Mouse (Mus musculus) layer of hippocampus, adult 9-10 months (tissue): ENCODE measurements around the gene Txnrd2.

Experiments
- DNase-seq: peaks from one replicate; pipeline ENCODE4 v3.0.0; 2022; ENCODE audit warnings: low spot score

The Txnrd2 gene

GRCm38 (mm10) chr16:18417491-18417890, 8.7 kb upstream of the Txnrd2 start:
- no peak for DNase-seq

GRCm38 (mm10) chr16:18418756-18419602, 7.2 kb upstream of the Txnrd2 start:
- DNase-seq: no peak

DNA sequence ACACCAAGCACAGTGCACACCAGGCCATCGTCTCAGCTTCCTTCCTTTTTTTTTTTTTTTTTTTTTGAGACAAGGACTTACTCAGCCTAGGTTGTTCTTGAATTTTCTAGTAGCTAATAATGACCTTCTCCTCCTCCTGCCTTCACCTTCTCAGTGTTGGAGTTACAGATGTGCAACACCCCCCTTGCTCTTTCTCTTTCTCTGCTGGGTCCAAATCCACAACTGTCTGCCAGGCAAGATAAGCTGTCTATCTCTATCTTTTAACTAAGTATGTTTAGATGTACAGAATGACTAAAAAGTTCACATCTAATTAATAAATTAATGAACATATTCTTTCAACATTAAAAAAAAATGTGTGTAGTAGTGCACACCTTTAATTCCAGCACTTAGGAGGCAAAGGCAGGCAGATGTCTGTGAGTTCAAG, 6.6 kb upstream of the Txnrd2 start:
- no peak for DNase-seq

DNA sequence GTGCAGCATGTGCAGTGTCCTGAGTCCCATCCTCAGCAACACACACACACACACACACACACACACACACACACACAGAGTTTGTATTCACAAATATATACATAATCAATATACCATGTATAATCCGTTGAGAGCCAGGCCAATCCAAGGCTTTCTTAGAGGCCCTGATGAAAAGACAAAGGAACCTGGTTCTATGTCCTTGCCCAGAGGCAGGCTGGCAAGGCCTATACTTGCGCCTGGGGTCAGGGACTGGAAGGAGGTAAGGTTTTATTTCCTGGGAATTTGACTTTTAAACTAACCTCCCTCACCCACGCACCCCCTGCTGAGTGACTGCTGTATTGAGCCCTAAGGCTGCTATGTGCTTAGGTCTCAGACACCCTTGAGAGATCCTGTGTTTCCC, 5.6 kb upstream of the Txnrd2 start:
- DNase-seq: no peak

DNA sequence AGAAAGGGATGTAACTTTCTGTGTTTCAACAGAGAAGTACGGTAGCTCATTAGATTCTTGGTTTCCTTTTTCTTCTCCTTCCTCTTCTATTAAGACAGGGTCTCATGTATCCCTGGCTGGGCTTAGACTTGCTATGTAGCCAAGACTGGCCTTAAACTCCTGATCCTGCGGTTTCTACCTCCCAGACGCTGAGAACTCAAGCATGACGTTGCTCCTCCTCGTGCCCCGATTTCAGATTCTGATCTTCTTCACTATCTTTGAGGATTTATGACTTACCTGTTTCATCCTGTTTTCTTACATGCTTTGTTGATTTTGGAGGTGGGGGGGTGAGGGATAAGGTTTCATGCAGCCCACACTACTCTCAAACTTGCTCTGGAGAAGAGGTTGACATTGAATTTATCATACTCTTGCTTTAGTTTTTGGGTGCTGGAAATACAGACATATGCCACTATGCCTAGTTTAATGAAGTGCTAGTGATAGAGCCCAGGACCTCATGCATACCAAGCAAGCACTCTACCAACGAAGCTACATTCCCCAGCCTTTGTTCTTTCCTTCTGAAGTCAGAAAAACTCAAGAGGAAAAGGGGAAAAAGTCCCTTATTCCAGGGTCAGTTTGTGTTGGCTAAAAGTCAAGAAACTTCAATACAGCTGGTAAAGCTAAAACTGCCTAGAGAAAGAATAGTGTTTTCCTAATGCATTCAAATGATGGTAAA, 2.8 kb upstream of the Txnrd2 start:
- no peak for DNase-seq

DNA sequence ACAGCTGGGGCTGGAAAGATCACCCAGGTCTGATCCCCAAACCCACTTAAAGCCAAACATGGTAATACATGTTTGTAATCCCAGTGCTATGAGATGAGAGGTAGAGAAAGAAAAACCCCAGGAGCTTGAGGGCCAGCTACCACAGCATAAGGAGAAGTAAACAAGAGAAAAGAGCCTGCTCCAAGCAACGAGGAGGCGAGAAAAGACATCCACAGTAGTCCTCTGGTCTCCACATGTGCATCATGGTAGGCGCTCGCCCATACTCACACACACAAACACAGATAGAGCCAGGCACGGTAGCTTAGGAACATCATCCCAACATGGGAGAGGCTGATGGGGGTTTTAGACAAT, 2.3 kb upstream of the Txnrd2 start:
- DNase-seq: no peak

- no peak for DNase-seq
Observed at GRCm38 (mm10) chr16:18424364-18425045, 1.7 kb upstream of the Txnrd2 start.

GRCm38 (mm10) chr16:18425475-18426214, 539 bp upstream of the Txnrd2 start:
- DNase-seq: no peak

- DNase-seq: no peak
Observed at GRCm38 (mm10) chr16:18426802-18427280, 657 bp downstream of the Txnrd2 start, which contains the start of gene Comt. Gene Comt, minus strand, starts transcription at chr16:18426852.

- DNase-seq: no peak
Observed at GRCm38 (mm10) chr16:18428011-18428515, 1.9 kb downstream of the Txnrd2 start.

- no peak for DNase-seq
Observed at GRCm38 (mm10) chr16:18428516-18429042, 2.4 kb downstream of the Txnrd2 start.

- DNase-seq: no peak
Observed at GRCm38 (mm10) chr16:18429641-18430040, 3.5 kb downstream of the Txnrd2 start.

GRCm38 (mm10) chr16:18430641-18431212, 4.5 kb downstream of the Txnrd2 start:
- no peak for DNase-seq

GRCm38 (mm10) chr16:18433341-18433920, 7.2 kb downstream of the Txnrd2 start:
- no peak for DNase-seq

GRCm38 (mm10) chr16:18436128-18436527, 9.9 kb downstream of the Txnrd2 start:
- DNase-seq: no peak

DNA sequence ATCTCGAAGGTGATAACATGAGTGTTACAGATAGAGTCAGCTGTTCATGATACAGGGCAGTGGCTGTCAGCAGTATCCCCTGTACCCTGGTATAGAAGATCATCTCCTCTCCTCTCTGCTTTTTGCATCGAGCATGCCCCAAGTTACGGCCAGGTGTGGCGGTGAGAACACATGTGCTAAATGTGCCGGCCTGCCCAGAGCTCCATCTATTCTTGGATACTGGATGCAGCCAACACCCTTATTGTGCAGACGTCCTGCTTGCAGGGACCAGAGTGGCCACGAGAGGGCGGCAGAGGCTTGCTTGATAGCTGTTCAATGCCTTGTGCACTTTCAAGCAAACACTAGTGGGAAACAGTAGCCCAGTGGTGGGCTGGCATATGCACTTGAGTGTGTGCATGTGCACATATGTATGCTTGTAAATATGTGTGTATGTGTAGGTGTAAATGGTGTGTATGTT, 17.2 kb downstream of the Txnrd2 start:
- DNase-seq: peak; percentile 99

GRCm38 (mm10) chr16:18447243-18447642, 21.1 kb downstream of the Txnrd2 start:
- DNase-seq: no peak

DNA sequence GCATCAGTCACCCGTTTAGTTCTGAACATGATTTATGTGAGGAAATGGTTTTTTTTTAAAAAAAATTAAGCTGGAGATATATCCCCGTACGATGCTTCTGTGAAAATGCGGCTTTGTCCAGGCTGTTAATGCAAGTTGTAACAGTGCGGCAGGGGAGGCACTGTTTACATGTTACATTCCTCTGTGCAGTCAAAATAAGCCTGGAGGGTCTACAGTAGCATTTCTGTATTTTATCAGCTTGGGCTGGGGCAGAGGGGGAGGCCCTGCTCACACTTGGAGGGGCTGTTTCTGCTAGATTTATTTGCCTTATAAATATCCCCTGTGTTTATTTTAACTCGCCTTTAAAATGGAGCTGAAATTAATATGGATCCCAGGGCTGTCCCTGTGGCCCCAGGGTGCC, 21.9 kb downstream of the Txnrd2 start:
- DNase-seq: no peak

DNA sequence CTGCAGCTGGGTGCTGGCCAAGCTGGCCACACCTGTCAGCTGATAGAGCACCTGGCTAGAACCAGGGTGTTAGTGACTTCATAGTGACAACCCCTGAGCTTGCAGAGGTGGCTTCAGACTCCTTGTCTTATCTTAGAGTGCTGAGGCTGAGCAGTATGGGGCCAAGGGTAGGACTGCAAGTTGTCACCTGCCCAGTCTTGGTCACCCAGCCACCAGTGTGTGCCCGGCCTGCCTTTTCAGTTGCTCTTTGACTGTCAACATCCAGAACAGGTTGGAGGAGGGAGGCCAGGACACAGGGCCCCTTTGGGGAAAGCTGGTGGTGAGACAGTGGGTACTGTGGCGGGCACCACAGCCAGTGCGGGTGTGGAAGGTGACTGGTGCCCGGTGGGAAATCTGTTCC, 22.8 kb downstream of the Txnrd2 start:
- DNase-seq: no peak

DNA sequence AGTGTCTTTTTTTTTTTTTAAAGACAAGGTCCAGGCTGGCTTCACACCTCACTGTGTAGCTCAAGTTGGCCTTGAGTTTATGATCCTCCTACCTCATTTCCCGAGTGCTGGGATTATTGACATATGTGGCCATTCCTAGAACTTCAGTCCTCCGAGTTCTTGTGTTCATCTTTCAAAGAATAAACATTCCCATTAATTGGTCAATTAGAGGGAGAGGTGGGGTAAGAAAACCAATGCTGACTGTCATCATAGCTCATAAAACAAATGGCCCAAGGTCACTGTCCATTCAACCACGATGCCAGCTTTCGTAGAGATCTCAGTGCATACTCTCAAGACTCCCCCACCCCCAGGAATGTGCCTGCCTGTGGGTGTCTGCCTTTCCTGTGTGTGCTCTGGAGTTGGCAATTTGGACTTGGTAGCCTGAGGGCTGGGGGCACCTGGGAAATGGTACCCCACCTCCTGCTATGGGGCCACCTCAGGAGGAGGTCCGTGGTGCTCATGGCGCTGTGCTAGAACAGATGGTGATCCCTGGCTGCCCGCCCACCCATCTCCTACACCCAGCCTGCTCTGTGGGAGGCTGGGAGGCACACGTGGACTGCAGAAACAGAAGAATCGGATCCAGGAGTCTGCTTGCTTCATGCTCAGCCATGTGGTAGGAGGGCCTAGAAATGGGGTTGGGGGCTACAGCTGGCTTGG, 25.4 kb downstream of the Txnrd2 start:
- peak; percentile 32 for DNase-seq
